Mouse (Mus musculus): ENCODE measurements around the gene Rfpl4.
A peak's percentile ranks its signal among the peaks of the same experiment; 100 is the strongest.

GRCm38 (mm10) chr7:5109301-5109700 lies 7.4 kb downstream of the Rfpl4 start:
- TF ChIP-seq POLR2A (IDR thresholded peaks at IDR 0.05; ENCODE audit: insufficient read depth, low read length) (no peak), CTCF (IDR thresholded peaks at IDR 0.05; ENCODE audit: low read depth, low read length) (peak; percentile 57), EP300 (IDR thresholded peaks at IDR 0.05; ENCODE audit: insufficient read depth, low read depth, low read length) (no peak)

All from ES-Bruce4 (cell line).